11 mouse cellular contexts compared by ENCODE assay signal in the genomic region with DNA sequence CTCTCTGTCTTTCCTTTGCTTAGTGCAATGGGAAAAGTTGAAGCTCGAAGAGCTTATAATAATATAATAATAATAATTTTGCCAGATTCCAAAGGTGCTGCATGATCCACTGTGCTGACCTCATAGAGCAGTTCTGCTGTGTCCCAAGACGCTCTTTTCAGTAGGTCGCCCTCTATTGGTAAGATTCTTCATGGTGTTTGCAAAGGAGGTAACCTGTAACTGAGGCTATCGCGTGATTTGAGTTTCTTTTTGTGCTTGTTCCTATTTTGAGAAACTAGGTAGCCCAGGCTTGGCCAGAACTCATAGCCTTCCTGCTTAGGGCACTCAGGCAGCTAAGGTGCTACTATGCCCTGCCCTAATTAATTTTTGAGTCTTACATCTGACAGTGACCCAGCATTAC. TPM values are rescaled to one million over a fixed set of nuclear protein-coding genes. Genes with fewer than 3 reads are reported as not detected.
DNase-seq lines count a peak whose midpoint lies in the region; ATAC-seq and TF ChIP-seq lines count a peak whose summit lies in the region.
"Had no signal": no experiment of that assay in that cellular context is flagged by ENCODE, and none has a peak within 500 bp of the region (broad histone marks: within the 10 kb centered on the region; RNA-seq: fewer than 3 reads in every experiment).

No protein-coding gene starts in this region.

- H3K27ac ChIP-seq in forebrain, embryonic 14.5 days (ENCODE audit: low read depth, low read length): no peak overlapping the region
- H3K27ac ChIP-seq in forebrain, embryonic 16.5 days (ENCODE audit: low read length): no peak overlapping the region
- no peak overlapping the region for H3K27ac ChIP-seq in liver, postnatal 0 days (ENCODE audit: low read depth)
- no peak overlapping the region for H3K27ac ChIP-seq in liver, embryonic 11.5 days (ENCODE audit: low read depth, low read length)
- H3K27ac ChIP-seq: macrophage had no signal

- TF ChIP-seq CTCF in liver, postnatal 0 days (IDR thresholded peaks at IDR 0.05; ENCODE audit: low read depth): peak; percentile 52

- no peaks in the 10 kb centered on the region for H3K36me3 ChIP-seq in forebrain, embryonic 14.5 days (ENCODE audit: control insufficient read depth, insufficient read depth, low read length)
- no peaks in the 10 kb centered on the region for H3K36me3 ChIP-seq in forebrain, embryonic 16.5 days (ENCODE audit: control insufficient read depth, insufficient read depth)
- H3K36me3 ChIP-seq in liver, postnatal 0 days (replicated peaks; ENCODE audit: insufficient read depth, low read length): no peaks in the 10 kb centered on the region
- H3K36me3 ChIP-seq in liver, embryonic 11.5 days (ENCODE audit: control insufficient read depth, insufficient read depth, low read length): no peaks in the 10 kb centered on the region

- H3K9me3 ChIP-seq in forebrain, embryonic 14.5 days (replicated peaks; ENCODE audit: control insufficient read depth, low read length): no peaks in the 10 kb centered on the region
- H3K9me3 ChIP-seq in forebrain, embryonic 16.5 days (ENCODE audit: control insufficient read depth, low read length): no peaks in the 10 kb centered on the region
- no peaks in the 10 kb centered on the region for H3K9me3 ChIP-seq in liver, postnatal 0 days (ENCODE audit: low read length)
- no peaks in the 10 kb centered on the region for H3K9me3 ChIP-seq in liver, embryonic 11.5 days (ENCODE audit: control insufficient read depth, low read length)

- no peaks in the 10 kb centered on the region for H3K4me1 ChIP-seq in forebrain, embryonic 14.5 days (ENCODE audit: control insufficient read depth, insufficient read depth, low read length)
- H3K4me1 ChIP-seq in forebrain, embryonic 16.5 days (replicated peaks; ENCODE audit: control insufficient read depth, insufficient read depth, low read length): no peaks in the 10 kb centered on the region
- H3K4me1 ChIP-seq in liver, postnatal 0 days (ENCODE audit: insufficient read depth): no peaks in the 10 kb centered on the region
- no peaks in the 10 kb centered on the region for H3K4me1 ChIP-seq in liver, embryonic 11.5 days (replicated peaks; ENCODE audit: control insufficient read depth, insufficient read depth, low read length)

- TF ChIP-seq EP300 in liver, postnatal 0 days (IDR thresholded peaks at IDR 0.05; ENCODE audit: low read depth): no peak

- ATAC-seq in forebrain, embryonic 14.5 days: no peak
- ATAC-seq in forebrain, embryonic 16.5 days: no peak
- no peak for ATAC-seq in liver, postnatal 0 days
- no peak for ATAC-seq in liver, embryonic 11.5 days (replicated peaks; ENCODE audit: low FRiP score)
- ATAC-seq in megakaryocyte progenitor cell, adult 5-6 weeks (replicated peaks; ENCODE audit: poor library complexity): peak; percentile 73
- ATAC-seq: intestine, embryonic 16.5 days had no signal

- H3K27me3 ChIP-seq in forebrain, embryonic 14.5 days (replicated peaks; ENCODE audit: control insufficient read depth, insufficient read depth, low read length): no peaks in the 10 kb centered on the region
- no peaks in the 10 kb centered on the region for H3K27me3 ChIP-seq in forebrain, embryonic 16.5 days (replicated peaks; ENCODE audit: control insufficient read depth, insufficient read depth, low read length)
- no peaks in the 10 kb centered on the region for H3K27me3 ChIP-seq in liver, postnatal 0 days (ENCODE audit: insufficient read depth, low read length)
- no peaks in the 10 kb centered on the region for H3K27me3 ChIP-seq in liver, embryonic 11.5 days (replicated peaks; ENCODE audit: control insufficient read depth, insufficient read depth, low read length)

- no peak overlapping the region for H3K4me2 ChIP-seq in forebrain, embryonic 14.5 days (ENCODE audit: low read length)
- H3K4me2 ChIP-seq in forebrain, embryonic 16.5 days (ENCODE audit: low read length): no peak overlapping the region
- H3K4me2 ChIP-seq in liver, postnatal 0 days (ENCODE audit: low read depth, low read length): no peak overlapping the region
- H3K4me2 ChIP-seq in liver, embryonic 11.5 days: no peak overlapping the region

- WGBS in forebrain, embryonic 14.5 days: 33% methylated on average over 5 of the region's 5 CpGs
- WGBS in forebrain, embryonic 16.5 days: 27% methylated on average over 5 of the region's 5 CpGs
- 18% methylated on average over 5 of the region's 5 CpGs for WGBS in liver, postnatal 0 days (ENCODE audit: insufficient replicate concordance)
- whole genome bisulfite sequencing in liver, embryonic 11.5 days: 23% methylated on average over 5 of the region's 5 CpGs

- intact Hi-C loops in left cerebral cortex, postnatal 25 days (cut with DNase I): loop anchor here (5.0 kb wide), 1 partner anchor 77 kb away; no protein-coding TSS in a partner anchor
- intact Hi-C loops in left cerebral cortex, postnatal 36 days (cut with DNase I): no loop called here

- H3K9ac ChIP-seq in forebrain, embryonic 14.5 days (ENCODE audit: low read length): no peak overlapping the region
- no peak overlapping the region for H3K9ac ChIP-seq in forebrain, embryonic 16.5 days (replicated peaks; ENCODE audit: low read depth, low read length)
- H3K9ac ChIP-seq in liver, postnatal 0 days (replicated peaks): no peak overlapping the region
- H3K9ac ChIP-seq in liver, embryonic 11.5 days (ENCODE audit: low read depth, low read length): no peak overlapping the region

- peak; percentile 56 for DNase-seq in forebrain, embryonic 14.5 days (ENCODE audit: low spot score)
- DNase-seq in liver, postnatal 0 days: no peak
- no peak for DNase-seq in liver, embryonic 11.5 days (ENCODE audit: low spot score)
- peak; percentile 14 for DNase-seq in brain, adult 2 months (ENCODE audit: low read depth, low spot score)
- DNase-seq in left cerebral cortex, postnatal 25 days (ENCODE audit: low spot score in 2 of 2): no peak
- DNase-seq in left cerebral cortex, postnatal 36 days (ENCODE audit: low spot score in 2 of 2): no peak

- H3K4me3 ChIP-seq in forebrain, embryonic 14.5 days (ENCODE audit: low read depth, low read length): no peak overlapping the region
- H3K4me3 ChIP-seq in forebrain, embryonic 16.5 days (replicated peaks; ENCODE audit: low read length): no peak overlapping the region
- no peak overlapping the region for H3K4me3 ChIP-seq in liver, postnatal 0 days (ENCODE audit: low read depth, low read length)
- no peak overlapping the region for H3K4me3 ChIP-seq in liver, embryonic 11.5 days (ENCODE audit: low read depth, low read length)

RNA-seq across cellular contexts. Expression of a gene that starts 34.8 kb away (rescaled TPM):
- not detected in 2 replicates for polyA plus RNA-seq in forebrain, embryonic 14.5 days (2014; fragmentation: Nextera tagmentation; extraction: Ambion mirVana)
- polyA plus RNA-seq in forebrain, embryonic 16.5 days (2015; fragmentation: Nextera tagmentation; extraction: Ambion mirVana): not detected in 2 replicates
- 6.0 and 6.6 TPM in 2 replicates for polyA plus RNA-seq in liver, postnatal 0 days (2015; fragmentation: Nextera tagmentation; extraction: Ambion mirVana)
- polyA plus RNA-seq in liver, embryonic 11.5 days (2014; fragmentation: Nextera tagmentation; extraction: Ambion mirVana): 0.90 and 1.3 TPM in 2 replicates
- total RNA-seq in megakaryocyte progenitor cell, adult 5-6 weeks (2015): 7.3 and 9.2 TPM in 2 replicates
- total RNA-seq in megakaryocyte progenitor cell, adult 5-6 weeks (2017): 1.9 and 2.1 TPM in 2 replicates
- total RNA-seq in left cerebral cortex, postnatal 25 days (2021): not detected
- total RNA-seq in left cerebral cortex, postnatal 36 days (2021): not detected
- polyA plus RNA-seq: macrophage; small intestine, adult 2 months had no signal

Comparison
In these comparisons a context has a peak if more than half of its experiments do, and no peak if none do; other contexts are left out.
1. DNase-seq: peak in forebrain, embryonic 14.5 days (single experiment) and brain, adult 2 months (single experiment); none in liver, postnatal 0 days (single experiment), liver, embryonic 11.5 days (single experiment), left cerebral cortex, postnatal 25 days (0 of 2) and left cerebral cortex, postnatal 36 days (0 of 2).